In genomic region chr12:28635058-28635534, GRCm38 (mm10) we compare ENCODE assay signal across 8 mouse cellular contexts. TPM values are rescaled to one million over a fixed set of nuclear protein-coding genes. Genes with fewer than 3 reads are reported as not detected.
DNase-seq lines count a peak whose midpoint lies in the region; ATAC-seq lines count a peak whose summit lies in the region.

No protein-coding gene starts in this region.

- peak overlapping the region; percentile 82 for H3K27ac ChIP-seq in heart, embryonic 15.5 days
- H3K27ac ChIP-seq in hindbrain, embryonic 14.5 days: peak overlapping the region; percentile 92
- peak overlapping the region; percentile 68 for H3K27ac ChIP-seq in midbrain, embryonic 11.5 days (ENCODE audit: low read depth, low read length)

- peaks cover 45% of the 10 kb centered on the region for H3K36me3 ChIP-seq in heart, embryonic 15.5 days
- H3K36me3 ChIP-seq in hindbrain, embryonic 14.5 days (replicated peaks; ENCODE audit: control insufficient read depth, insufficient read depth): peaks cover 45% of the 10 kb centered on the region
- H3K36me3 ChIP-seq in midbrain, embryonic 11.5 days (ENCODE audit: control insufficient read depth, insufficient read depth, low read length): peaks cover 21% of the 10 kb centered on the region

- no peaks in the 10 kb centered on the region for H3K27me3 ChIP-seq in heart, embryonic 15.5 days
- H3K27me3 ChIP-seq in hindbrain, embryonic 14.5 days (ENCODE audit: control insufficient read depth, insufficient read depth, low read length): no peaks in the 10 kb centered on the region
- no peaks in the 10 kb centered on the region for H3K27me3 ChIP-seq in midbrain, embryonic 11.5 days (ENCODE audit: control insufficient read depth, insufficient read depth, low read length)

- DNase-seq in heart, postnatal 10 days: no peak
- peak; percentile 41 for DNase-seq in ZHBTc4 (ENCODE audit: low read depth, low spot score)
- no peak for DNase-seq in hindbrain, embryonic 14.5 days (ENCODE audit: low spot score)
- no peak for DNase-seq in midbrain, embryonic 11.5 days (ENCODE audit: low spot score, missing footprints)
- DNase-seq in layer of hippocampus, adult 18-20 months (ENCODE audit: low spot score in 2 of 2): no peak
- no peak for DNase-seq in right cerebral cortex, postnatal 4 days
- no peak for DNase-seq in natural killer cell, adult 2 months (ENCODE audit: low spot score in 2 of 2)

- H3K4me3 ChIP-seq in heart, embryonic 15.5 days: peak overlapping the region; percentile 80
- H3K4me3 ChIP-seq in hindbrain, embryonic 14.5 days (replicated peaks; ENCODE audit: low read length): peak overlapping the region; percentile 85
- H3K4me3 ChIP-seq in midbrain, embryonic 11.5 days (ENCODE audit: low read depth, low read length): peak overlapping the region; percentile 88

- peak overlapping the region; percentile 97 for H3K9ac ChIP-seq in heart, embryonic 15.5 days
- peak overlapping the region; percentile 96 for H3K9ac ChIP-seq in hindbrain, embryonic 14.5 days
- peak overlapping the region; percentile 97 for H3K9ac ChIP-seq in midbrain, embryonic 11.5 days (ENCODE audit: low read length)

- 1% methylated on average over 23 of the region's 23 CpGs for WGBS in heart, embryonic 15.5 days
- WGBS in hindbrain, embryonic 14.5 days: 2% methylated on average over 23 of the region's 23 CpGs
- WGBS in midbrain, embryonic 11.5 days: 2% methylated on average over 23 of the region's 23 CpGs

- peaks cover 22% of the 10 kb centered on the region for H3K4me1 ChIP-seq in heart, embryonic 15.5 days (replicated peaks)
- H3K4me1 ChIP-seq in hindbrain, embryonic 14.5 days (replicated peaks; ENCODE audit: control insufficient read depth, insufficient read depth, low read length): peaks cover 13% of the 10 kb centered on the region
- H3K4me1 ChIP-seq in midbrain, embryonic 11.5 days (ENCODE audit: control insufficient read depth, insufficient read depth, low read length): peaks cover 8% of the 10 kb centered on the region

- no peak; the same call in 1 of the 2 replicates for ATAC-seq in heart, embryonic 15.5 days (replicated peaks; ENCODE audit: insufficient number of reproducible peaks, insufficient read depth, low FRiP score, low read depth)
- ATAC-seq in hindbrain, embryonic 14.5 days (ENCODE audit: low FRiP score): no peak
- no peak; the same call in 1 of the 2 replicates for ATAC-seq in midbrain, embryonic 11.5 days (ENCODE audit: low FRiP score)

- intact Hi-C loops in heart, postnatal 10 days (cut with DNase I): loop anchor here (5.0 kb wide), 1 partner anchor 112 kb away; no protein-coding TSS in a partner anchor

- H3K9me3 ChIP-seq in heart, embryonic 15.5 days (replicated peaks): no peaks in the 10 kb centered on the region
- no peaks in the 10 kb centered on the region for H3K9me3 ChIP-seq in hindbrain, embryonic 14.5 days (ENCODE audit: control insufficient read depth, low read length)
- H3K9me3 ChIP-seq in midbrain, embryonic 11.5 days (ENCODE audit: control insufficient read depth, low read length): no peaks in the 10 kb centered on the region

- H3K4me2 ChIP-seq in heart, embryonic 15.5 days: peak overlapping the region; percentile 63
- peak overlapping the region; percentile 56 for H3K4me2 ChIP-seq in hindbrain, embryonic 14.5 days (replicated peaks)
- peak overlapping the region; percentile 80 for H3K4me2 ChIP-seq in midbrain, embryonic 11.5 days

RNA-seq across cellular contexts. Expression of gene Rps7, which starts 0.7 kb away (rescaled TPM):
- 344 and 408 TPM in 2 replicates for polyA plus RNA-seq in heart, embryonic 15.5 days (2015; fragmentation: Nextera tagmentation; extraction: Ambion mirVana)
- 100 to 1,000 TPM; 378 to 389 TPM for total RNA-seq in heart, postnatal 10 days (2021)
- polyA plus RNA-seq in hindbrain, embryonic 14.5 days (2014; fragmentation: Nextera tagmentation; extraction: Ambion mirVana): 558 and 621 TPM in 2 replicates
- 750 and 791 TPM in 2 replicates for polyA plus RNA-seq in midbrain, embryonic 11.5 days (2014; fragmentation: Nextera tagmentation; extraction: Ambion mirVana)
- total RNA-seq in layer of hippocampus, adult 18-20 months (2021): 100 to 1,000 TPM; 303 to 306 TPM

RNA-seq across cellular contexts. Expression of gene Colec11, which starts 11.9 kb away (rescaled TPM):
- polyA plus RNA-seq in heart, embryonic 15.5 days (2015; fragmentation: Nextera tagmentation; extraction: Ambion mirVana): 17.5 TPM in 2 replicates
- 10 to 100 TPM; 27.3 to 31.6 TPM for total RNA-seq in heart, postnatal 10 days (2021)
- polyA plus RNA-seq in hindbrain, embryonic 14.5 days (2014; fragmentation: Nextera tagmentation; extraction: Ambion mirVana): 0.87 and 1.1 TPM in 2 replicates
- polyA plus RNA-seq in midbrain, embryonic 11.5 days (2014; fragmentation: Nextera tagmentation; extraction: Ambion mirVana): 0.11 and 0.22 TPM in 2 replicates
- total RNA-seq in layer of hippocampus, adult 18-20 months (2021): under 1 TPM; 0.46 to 0.94 TPM

RNA-seq across cellular contexts. Expression of gene Rnaseh1, which starts 14.3 kb away (rescaled TPM):
- 17.3 and 20.4 TPM in 2 replicates for polyA plus RNA-seq in heart, embryonic 15.5 days (2015; fragmentation: Nextera tagmentation; extraction: Ambion mirVana)
- 1 to 10 TPM; 7.5 to 8.7 TPM for total RNA-seq in heart, postnatal 10 days (2021)
- 17.6 and 18.8 TPM in 2 replicates for polyA plus RNA-seq in hindbrain, embryonic 14.5 days (2014; fragmentation: Nextera tagmentation; extraction: Ambion mirVana)
- 27.1 and 28.8 TPM in 2 replicates for polyA plus RNA-seq in midbrain, embryonic 11.5 days (2014; fragmentation: Nextera tagmentation; extraction: Ambion mirVana)
- total RNA-seq in layer of hippocampus, adult 18-20 months (2021): 10 to 100 TPM; 13.7 to 14.0 TPM

RNA-seq across cellular contexts. Expression of gene Adi1, which starts 39.9 kb away (rescaled TPM):
- 41.1 and 48.7 TPM in 2 replicates for polyA plus RNA-seq in heart, embryonic 15.5 days (2015; fragmentation: Nextera tagmentation; extraction: Ambion mirVana)
- total RNA-seq in heart, postnatal 10 days (2021): 10 to 100 TPM; 34.7 to 38.3 TPM
- 27.5 and 29.2 TPM in 2 replicates for polyA plus RNA-seq in hindbrain, embryonic 14.5 days (2014; fragmentation: Nextera tagmentation; extraction: Ambion mirVana)
- 45.0 and 48.1 TPM in 2 replicates for polyA plus RNA-seq in midbrain, embryonic 11.5 days (2014; fragmentation: Nextera tagmentation; extraction: Ambion mirVana)
- total RNA-seq in layer of hippocampus, adult 18-20 months (2021): 10 to 100 TPM; 41.9 to 44.4 TPM

RNA-seq across cellular contexts. Expression of gene Allc, which starts 52.8 kb away (rescaled TPM):
- 0.13 TPM in 1 of 2 replicates, not detected in the other for polyA plus RNA-seq in heart, embryonic 15.5 days (2015; fragmentation: Nextera tagmentation; extraction: Ambion mirVana)
- total RNA-seq in heart, postnatal 10 days (2021): not detected
- 0.37 TPM in 1 of 2 replicates, not detected in the other for polyA plus RNA-seq in hindbrain, embryonic 14.5 days (2014; fragmentation: Nextera tagmentation; extraction: Ambion mirVana)
- polyA plus RNA-seq in midbrain, embryonic 11.5 days (2014; fragmentation: Nextera tagmentation; extraction: Ambion mirVana): not detected in 2 replicates
- total RNA-seq in layer of hippocampus, adult 18-20 months (2021): under 1 TPM; 0.52 to 0.56 TPM
